Mouse (Mus musculus) left cerebral cortex, postnatal 14 days (tissue): Measurements from ENCODE around the gene Gm20489. TPM values are rescaled to one million over a fixed set of nuclear protein-coding genes. Genes with fewer than 3 reads are reported as not detected.

ENCODE experiments used
- DNase-seq, 2 experiments: peaks; one replicate each; pipeline ENCODE4 v3.0.0; 2021 to 2022; ENCODE audit warnings: low spot score in 2 of 2, mixed read lengths in 1 of 2
- intact Hi-C: fragments of 180-260 bp; cut with DNase I; formaldehyde crosslinking; loops from one replicate; pipeline ENCODE4 v1.15.1; 2025
- long read RNA-seq, 2 experiments: library from polyadenylated mRNA; stranded (forward); transcript quantifications; one replicate each; pipeline ENCODE4 v2.0.0; 2021
- total RNA-seq, 2 experiments: library from RNA; stranded (reverse); gene quantifications; 2 replicates each; pipeline ENCODE4 v1.2.3; 2021

Gm20489 gene
- not detected for total RNA-seq
- long read RNA-seq, experiment 1: 0 reads
- long read RNA-seq, experiment 2: 0 reads

DNA sequence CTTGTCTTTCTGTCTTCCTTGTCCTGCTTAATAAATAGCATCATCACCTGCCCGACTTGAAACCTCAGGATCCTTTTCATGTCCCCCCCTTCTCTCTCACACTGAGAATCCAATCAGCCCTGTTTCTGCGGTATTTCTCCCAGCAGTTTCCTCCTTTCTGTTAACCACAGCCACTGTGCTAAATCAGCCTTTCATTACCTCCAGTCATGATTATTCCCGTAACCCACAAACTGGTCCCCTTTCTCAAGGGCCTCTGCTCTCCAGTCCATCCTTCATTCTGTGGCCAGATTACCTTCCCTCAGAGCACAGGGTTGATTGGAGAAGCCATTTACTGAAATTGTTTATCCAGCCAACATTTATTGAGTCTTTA is at the start of gene Gm20489:
Gene Gm20489 (minus strand): TSS at position 269 of the 370 bp plus-strand sequence.
- no peak for DNase-seq
- intact Hi-C loops: no loop called here

DNA sequence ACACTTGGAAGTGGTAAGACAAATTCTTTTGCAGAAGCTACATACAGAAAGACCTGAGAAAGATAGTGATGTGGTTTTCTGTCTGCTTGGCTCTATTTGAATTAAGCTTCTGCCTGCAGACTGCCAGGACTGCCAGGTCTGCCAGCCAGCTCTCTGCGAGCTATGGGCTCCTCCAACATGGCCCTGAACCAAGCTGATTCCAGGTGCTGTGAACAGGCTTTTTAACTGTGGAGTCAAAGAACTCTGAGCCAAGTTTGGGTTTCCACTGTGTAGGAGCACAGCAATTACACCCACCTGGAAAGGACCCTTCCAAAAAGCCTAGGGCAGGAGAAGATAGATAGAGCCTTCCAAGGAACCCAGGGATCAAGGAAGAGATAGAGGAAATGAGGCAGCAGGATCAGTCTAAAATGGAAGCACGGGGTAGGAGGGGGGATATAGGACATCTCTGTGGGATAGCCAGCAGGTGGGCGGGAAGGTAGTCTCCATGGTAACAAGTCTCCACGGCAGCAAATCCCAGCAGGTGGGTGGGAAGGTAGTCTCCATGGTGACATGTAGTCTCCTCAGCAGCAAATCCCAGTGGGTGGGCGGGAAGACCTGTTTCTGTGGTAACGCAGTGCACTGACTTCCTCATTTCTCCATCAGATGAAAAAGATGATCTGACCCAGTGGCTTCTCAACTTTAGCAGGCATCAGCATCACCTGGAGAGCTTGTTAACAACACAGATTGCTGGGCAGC is 45.0 kb upstream of the Gm20489 start:
- DNase-seq: peak; percentile 80 to 93
- intact Hi-C loops: no loop called here

DNA sequence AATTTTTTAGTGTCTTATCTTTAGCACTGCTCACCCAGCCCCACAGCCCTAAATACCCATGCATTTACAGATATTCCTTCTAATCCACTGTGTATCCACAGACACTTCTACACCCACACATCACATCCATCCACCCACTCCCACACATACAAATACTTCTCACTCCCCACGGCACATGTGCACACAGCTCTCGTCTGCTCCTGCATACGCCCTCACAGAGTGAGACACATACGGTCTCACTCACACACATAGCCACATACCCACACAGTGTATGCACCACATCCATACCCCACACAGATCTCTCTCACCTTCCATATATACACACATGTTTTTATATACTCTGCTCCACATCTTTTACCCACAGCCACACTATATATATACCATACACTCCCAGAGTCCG is 40.5 kb upstream of the Gm20489 start:
- no peak for DNase-seq
- intact Hi-C loops: no loop called here

DNA sequence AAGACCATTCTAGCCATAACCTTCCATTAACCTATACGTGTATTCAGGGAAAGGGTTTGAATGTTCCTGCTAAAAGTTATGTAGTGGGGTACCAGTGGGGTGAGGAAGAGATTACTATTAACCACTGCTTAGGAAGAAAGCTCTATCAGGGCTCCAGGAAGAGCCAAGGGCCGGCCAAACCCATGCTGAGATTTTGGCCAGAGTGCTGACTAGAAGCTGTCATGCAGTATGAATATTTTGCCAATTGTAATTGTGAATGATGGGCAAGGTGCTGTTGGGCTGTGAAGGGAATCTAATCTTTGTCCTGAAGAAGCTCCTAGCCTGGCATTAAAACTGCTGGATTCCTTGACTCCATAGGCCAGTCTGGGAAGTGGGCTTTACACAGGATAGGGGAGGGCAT is 35.8 kb upstream of the Gm20489 start:
- no peak for DNase-seq
- intact Hi-C loops: no loop called here

DNA sequence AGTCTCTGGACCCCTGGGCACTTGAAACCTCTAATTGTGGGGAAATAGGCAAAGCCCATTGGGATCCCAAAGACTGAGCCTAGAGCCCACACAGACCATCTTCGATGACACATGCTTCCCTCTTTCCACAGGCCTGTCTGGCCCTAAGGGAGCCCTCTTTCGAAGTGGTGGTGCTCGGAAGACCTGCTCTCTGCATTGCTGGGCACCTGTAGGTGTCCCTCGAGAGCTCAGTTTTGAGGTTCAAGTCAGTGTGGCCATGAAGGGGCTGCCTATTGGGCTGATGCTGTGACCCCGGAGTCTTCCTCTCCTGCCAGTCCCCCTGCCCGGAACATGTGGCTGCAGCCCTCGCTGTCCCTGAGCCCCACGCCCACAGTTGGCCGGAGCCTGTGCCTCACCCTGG is 32.8 kb upstream of the Gm20489 start:
- intact Hi-C loops: no loop called here
- no peak for DNase-seq

DNA sequence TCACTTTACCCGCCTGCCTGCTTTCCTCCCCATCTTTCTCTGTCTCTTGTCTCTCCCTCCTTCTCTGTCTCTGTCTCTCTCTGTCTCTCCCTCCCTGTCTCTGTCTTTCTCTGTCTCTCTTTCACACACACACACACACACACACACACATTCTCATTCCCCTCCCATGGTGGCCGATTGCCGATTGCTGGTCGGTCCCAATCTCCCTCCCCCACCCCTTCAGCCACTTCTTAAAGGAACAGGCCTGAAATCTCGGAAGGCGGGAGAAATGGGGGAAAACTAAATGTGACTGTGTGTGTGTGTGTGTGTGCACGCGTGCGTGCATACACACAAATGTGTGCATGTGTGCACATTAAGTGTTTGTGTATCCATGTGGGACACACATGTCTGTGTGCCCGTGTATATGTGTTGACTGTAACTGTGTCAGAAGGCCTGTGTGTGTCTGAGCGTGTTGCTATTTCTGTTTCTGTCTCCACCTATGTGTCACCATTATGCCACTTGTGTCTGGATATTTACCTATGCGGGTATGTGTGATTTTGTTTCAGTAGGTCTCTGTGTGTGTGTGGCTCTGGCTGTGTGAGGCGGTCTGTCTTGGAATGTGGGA is 31.7 kb upstream of the Gm20489 start:
- DNase-seq: no peak
- intact Hi-C loops: no loop called here

DNA sequence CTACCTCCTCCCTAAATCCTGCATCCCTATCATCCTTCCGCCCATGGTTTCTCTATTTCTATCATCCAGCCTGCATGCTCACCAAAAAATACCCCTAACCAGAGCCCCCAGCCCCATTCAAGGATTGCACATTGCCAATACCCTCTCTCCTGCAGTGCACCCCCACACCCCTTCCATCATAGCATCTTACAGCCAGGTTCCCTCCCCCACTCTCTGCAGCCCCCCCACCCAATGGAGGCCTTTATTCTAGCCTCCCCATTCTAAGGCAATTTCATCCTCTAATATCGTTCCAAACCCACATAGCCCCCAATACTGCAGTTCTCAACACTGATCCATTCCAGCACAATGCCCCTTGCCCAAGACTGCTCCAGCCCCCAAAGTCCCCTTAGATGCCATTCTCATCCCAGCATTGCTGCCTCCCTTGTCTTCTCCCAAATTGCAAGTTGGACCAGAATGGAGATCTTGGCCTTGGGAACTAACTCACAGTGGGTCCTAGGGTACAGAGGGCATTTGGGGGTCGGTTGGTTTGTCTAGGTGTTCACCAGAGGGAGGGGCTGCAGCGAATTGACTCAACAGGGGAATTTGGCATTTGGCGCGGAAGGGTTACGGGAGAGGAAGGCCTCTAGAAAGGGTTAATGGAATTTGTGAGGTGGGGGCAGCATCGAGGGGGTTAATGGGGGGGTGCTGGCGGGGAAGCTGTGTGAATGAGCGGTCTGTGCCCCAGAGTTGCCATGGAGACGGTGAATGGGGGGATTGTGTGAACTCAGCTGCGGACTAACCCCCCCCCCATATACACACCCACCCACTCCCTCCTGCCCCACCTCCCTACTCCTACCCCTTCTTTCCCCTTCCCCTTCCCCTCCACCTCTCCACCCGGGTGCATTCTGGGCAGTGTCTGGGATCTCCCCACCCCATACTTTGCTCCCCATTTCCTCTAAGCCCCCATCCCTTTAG is 30.9 kb upstream of the Gm20489 start:
- no peak for DNase-seq
- intact Hi-C loops: no loop called here

DNA sequence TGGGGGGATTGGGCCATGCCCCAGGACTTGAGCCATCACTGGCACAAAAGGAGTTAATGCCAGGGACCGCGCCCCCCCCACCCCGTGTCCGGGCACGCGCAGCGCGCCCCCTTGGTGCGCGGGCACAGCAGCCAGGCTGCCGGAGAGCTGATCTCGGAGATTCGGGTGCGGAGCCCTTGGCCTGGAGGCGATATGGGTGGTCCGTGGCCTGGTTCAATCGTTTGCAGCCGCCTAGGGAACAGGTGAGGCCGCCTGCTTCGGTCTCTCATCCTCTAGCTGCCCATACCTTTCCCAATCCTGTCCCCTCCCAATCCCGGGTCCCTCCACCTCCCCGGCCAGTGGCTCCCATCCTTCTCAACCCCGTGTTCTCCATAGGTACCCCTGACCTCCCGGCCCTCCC is 30.2 kb upstream of the Gm20489 start, which contains the start of gene Nlgn3:
Gene Nlgn3 (plus strand): TSS at position 114 of the 400 bp plus-strand sequence.
- intact Hi-C loops: no loop called here

DNA sequence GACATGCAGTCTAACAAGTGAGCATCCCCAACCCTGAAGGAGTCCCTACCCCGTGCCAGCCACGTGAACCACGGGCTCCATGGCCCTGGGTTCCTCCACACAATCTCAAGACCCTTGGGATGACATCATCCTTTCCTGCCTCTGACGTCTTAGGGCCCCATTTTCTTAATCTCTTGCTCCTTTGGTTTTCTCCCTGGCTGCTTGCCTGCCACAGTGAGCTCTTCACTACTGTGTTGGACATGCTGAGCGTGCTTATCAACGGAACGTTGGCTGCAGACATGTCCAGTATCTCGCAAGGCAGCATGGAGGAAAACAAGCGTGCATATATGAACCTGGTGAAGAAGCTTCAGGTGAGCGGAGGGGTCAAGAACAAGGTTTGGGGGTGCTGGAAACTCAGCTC is 21.3 kb upstream of the Gm20489 start:
- DNase-seq: no peak
- intact Hi-C loops: no loop called here

More for the DNA sequence above, 30.2 kb upstream of the Gm20489 start, which contains the start of gene Nlgn3:
- DNase-seq: peak in 1 of 2 experiments; percentile 61

DNA sequence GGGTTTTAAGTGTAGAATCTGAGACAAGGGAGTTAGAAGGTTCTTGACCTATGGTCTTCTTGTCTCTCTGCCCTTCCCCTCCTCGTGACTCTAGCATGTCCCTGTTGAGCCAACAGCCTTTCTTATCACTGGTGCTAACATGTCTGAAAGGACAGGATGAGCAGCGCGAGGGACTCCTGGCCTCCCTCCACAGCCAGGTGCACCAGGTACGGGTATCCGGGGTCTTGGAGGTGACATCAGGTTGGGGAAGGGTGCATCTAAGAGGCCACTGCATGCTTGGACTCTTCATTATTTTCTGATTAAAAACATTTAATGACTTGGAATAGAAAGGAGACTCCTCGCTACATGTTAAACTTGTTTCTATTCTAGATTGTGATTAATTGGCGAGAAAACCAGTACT is 20.2 kb upstream of the Gm20489 start:
- no peak for DNase-seq
- intact Hi-C loops: loop anchor here (5.0 kb wide), 1 partner anchor 157 kb away; no protein-coding TSS in a partner anchor

DNA sequence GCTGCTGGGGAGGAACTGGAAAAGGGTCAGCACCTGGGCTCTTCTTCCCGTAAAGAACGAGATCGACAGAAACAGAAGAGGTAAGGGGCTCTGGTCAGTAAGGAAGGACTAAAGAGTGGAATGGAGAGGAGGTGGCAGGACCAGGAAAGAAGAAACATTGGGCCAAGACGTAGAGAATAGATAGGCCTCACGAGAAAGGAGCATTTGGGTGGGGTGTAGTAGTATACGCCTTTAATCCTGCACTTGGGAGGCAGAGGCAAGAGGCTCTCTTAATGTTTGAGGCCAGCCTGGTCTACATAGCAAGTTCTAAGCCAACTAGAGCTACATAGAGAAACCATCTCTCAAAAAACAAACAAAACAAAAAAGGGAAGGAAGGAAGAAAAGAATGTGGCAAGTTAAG is 19.6 kb upstream of the Gm20489 start:
- intact Hi-C loops: loop anchor here (5.0 kb wide), 1 partner anchor 156 kb away; no protein-coding TSS in a partner anchor
- DNase-seq: no peak

DNA sequence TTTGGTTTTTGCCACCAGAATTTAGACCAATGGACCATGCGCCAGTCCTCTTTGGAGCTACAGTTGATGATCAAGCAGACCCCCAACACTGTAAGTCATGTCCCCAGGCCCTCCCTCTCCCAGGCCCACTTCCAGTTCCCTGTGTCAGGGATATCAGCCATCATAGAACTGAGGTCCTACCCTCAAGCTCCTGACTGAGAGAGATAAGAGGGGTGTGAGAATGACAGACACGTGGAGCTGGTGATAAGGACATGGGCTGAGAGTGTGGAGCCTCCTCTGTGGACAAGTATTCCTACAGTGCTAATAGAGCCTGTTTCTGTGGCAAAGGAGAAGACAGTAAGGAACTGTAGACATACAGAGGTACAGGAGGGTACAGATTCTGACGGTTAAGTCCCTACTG is 18.7 kb upstream of the Gm20489 start:
- no peak for DNase-seq
- intact Hi-C loops: loop anchor here (5.0 kb wide), 1 partner anchor 155 kb away; no protein-coding TSS in a partner anchor

DNA sequence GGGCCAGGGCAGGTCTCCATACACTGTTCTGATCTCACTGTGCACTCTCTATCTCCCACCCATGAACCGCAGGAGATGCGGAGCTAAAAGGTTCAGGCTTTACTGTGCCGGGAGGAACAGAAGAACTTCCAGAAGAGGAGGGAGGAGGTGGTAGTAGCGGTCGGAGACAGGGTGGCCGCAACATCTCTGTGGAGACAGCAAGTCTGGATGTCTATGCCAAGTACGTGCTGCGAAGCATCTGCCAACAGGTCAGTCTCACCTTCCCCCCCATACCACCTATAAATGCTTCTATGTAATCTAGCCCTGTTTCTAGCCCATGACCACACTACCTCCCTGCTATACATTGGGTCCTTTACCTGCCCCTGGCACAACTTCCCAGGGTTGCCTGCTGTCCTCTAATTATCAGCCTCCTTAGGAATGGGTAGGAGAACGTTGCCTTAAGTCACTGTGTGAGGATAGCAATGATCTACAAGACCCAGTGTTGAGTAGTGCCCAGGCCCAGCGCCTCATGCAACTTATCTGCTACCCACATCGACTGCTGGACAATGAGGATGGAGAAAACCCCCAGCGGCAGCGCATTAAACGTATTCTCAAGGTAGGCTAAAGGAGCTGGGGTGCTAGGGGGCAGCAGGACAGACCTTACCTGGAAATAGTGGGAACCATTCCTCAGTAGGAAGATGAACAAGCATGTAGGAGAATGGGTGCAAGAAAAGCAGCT is 17.3 kb upstream of the Gm20489 start:
- intact Hi-C loops: loop anchor here (5.0 kb wide), 1 partner anchor 154 kb away; no protein-coding TSS in a partner anchor
- DNase-seq: no peak

DNA sequence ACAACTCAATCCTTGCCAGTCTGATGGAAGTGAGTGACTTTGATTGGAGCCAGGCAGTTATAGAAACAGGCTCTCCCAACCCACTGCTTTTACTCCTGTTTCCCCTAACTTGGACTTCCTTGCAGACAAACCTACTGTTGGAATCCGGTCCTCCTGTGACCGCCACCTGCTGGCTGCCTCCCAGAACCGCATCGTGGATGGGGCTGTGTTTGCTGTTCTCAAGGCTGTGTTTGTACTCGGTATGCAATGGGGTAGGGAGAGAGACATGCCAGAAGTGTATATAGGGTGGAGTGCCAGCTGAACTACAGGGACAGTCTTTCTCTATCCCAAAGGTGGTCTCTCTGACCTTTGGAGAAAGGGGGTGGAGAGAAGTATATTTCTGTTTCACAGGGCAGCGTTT is 16.7 kb upstream of the Gm20489 start:
- intact Hi-C loops: loop anchor here (5.0 kb wide), 1 partner anchor 153 kb away; no protein-coding TSS in a partner anchor
- peak; percentile 53 to 63 for DNase-seq

DNA sequence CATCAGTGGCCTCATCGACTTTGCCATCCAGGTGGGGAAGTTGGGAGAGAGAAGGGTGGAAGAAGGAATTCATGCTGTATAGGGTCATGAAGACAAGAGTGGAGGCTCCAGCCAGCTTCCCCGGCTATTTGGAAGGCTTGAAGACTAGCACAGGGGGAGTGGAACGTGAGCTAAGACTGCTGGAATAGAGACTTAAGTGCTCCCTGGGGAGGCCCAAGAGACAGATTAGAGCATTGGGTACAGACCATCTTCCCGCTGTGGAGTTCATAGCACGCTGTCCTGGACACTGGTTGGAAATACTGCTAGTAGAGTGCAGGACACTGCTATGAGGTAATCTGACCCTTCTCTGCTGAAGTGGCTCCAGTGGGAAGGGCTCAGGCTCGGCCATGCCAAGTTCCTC is 14.0 kb upstream of the Gm20489 start:
- no peak for DNase-seq
- intact Hi-C loops: no loop called here

DNA sequence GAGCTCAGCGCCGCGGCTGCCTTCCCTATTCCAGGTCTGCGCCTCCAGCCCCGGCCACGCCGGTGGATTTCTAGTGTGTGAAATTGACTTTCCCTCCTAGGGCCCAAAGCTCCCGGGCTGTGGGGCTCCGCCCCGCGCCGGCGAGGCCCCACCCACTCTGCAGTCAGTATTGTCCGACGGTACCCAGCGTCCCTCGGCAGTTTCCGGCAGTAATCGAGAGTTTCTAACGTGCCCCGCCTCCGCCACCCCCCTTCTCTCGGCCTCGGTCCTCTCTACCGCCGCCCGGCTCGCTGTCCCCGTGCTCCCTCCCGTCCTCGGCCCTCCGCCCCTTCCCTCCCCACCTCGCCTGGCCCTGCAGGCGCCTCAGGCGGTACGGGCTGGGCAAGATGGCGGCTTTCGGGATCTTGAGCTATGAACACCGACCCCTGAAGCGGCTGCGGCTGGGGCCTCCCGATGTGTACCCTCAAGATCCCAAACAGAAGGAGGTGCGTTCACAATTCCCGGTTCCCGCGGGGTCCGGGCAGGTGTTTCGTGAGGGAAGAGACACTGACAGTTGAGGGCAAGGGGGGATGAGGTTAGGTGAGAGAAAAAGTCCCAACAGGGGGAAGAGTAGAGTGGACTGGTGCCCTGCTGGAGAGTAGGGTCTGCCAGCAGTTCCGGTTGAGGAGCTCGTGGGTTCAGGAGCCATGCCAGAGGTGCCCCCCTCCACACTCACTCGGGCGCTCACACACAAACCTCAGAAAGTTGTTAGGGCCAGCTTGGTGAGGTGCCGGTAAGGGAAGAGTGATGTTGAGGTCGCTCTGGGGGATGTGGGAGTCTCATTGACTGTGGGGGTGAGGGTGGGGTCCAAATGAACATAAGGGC is 5.3 kb upstream of the Gm20489 start, which contains the start of gene Med12:
Gene Med12 (plus strand): TSS at position 156 of the 864 bp plus-strand sequence.
- peak; percentile 76 to 78 for DNase-seq
- intact Hi-C loops: no loop called here

DNA sequence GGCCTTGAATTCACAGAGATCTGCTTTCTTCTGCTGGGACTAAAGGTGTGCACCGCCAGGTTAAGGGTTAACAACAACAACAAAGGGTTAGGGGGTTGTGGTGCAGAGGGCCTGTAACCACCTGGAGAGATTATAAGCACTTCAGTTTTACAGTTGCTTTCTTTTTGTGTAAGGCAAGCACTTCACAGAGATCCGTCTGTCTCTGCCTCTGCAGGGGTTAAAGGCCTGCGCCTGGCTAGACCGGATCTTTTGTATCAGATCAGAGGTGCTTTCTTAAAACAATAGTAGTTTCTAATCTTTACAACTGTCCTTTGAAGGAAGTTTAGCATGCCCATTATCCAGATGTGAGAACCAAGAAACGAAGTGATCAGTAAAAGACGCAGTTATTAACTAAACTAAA is 4.6 kb upstream of the Gm20489 start:
- intact Hi-C loops: no loop called here
- no peak for DNase-seq
